Mouse (Mus musculus) cerebellum, adult 2 months (tissue): ENCODE measurements around the gene Tomm7.

Experiments used
- CTCF ChIP-seq: fragments of 200-500 bp; IDR thresholded peaks from 2 replicates; pipeline ENCODE4 v1.5.1; 2011; ENCODE audit warnings: low read depth, mild to moderate bottlenecking, control low read depth, low read length, moderate library complexity, borderline replicate concordance; ENCODE audit not compliant: insufficient read depth
- POLR2A ChIP-seq: fragments of 200-500 bp; IDR thresholded peaks from 2 replicates; pipeline ENCODE4 v1.6.1; 2011; ENCODE audit warnings: low read length, control low read depth, borderline replicate concordance; ENCODE audit not compliant: insufficient read depth

DNA sequence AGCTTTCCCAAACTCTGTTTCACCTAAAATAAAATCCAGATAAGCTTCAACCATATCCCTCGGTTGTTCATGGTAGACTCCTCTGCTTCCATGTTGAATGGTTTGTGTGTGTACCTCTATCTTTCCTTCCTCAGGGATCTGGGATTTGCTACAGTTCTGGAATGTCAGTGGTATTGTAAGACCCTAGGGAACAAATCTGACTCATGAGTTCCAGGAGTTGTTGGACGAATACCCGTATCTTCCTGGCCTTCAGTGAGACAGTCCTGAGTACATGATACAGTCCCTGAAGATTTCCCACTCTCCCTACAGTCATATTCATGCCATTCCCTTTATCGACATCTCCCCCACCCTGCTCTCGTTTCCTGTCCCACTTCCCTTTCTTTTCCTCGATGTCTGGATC is 28.6 kb upstream of the Tomm7 start:
- no peak for TF ChIP-seq CTCF
- TF ChIP-seq POLR2A, result no peak
